Mouse (Mus musculus): ENCODE results near the gene Cnot1. TPM values are rescaled to one million over a fixed set of nuclear protein-coding genes. Genes with fewer than 3 reads are reported as not detected.
A peak's percentile ranks its signal among the peaks of the same experiment; 100 is the strongest.

Gene Cnot1
- total RNA-seq, 1 experiment, result 207 TPM

DNA sequence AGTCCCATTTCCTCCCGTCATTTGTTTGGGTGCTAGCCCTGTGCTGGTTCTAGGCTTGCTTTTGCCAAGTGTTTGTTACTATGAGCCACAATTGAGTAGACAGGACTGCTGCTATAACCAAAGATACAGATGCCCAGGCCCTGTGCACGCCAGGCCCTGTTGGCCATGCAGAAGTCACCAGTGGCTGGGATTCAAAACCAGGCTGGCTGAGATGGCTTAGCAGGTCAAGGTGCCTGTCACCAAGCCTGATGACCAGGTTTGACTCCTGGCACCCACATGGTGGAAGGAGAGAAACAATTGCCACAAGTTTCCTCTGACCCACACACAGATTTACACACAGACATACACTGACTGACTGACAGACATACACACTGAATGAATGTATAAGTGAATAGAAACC is 43.1 kb upstream of the Cnot1 start:
- no peak for DNase-seq (ENCODE audit: low read depth, low spot score)
- in situ Hi-C loops (cut with MboI; ENCODE audit: low sequenced_read_pairs in 2 of 2, unreplicated experiment in 2 of 2), result no loop called here
- peaks cover 8% of the 10 kb centered on the region; the same call in 1 of the 2 replicates for H3K36me3 ChIP-seq (ENCODE audit: control insufficient read depth, insufficient read depth, low read length, poor library complexity, severe bottlenecking)
- no peak overlapping the region for H3K9ac ChIP-seq (ENCODE audit: insufficient read depth, low read depth, low read length, poor library complexity, severe bottlenecking)
- no peak overlapping the region for H3K4me3 ChIP-seq (ENCODE audit: insufficient read depth in 1 of 2, low read depth in 1 of 2, low read length in 2 of 2, poor library complexity in 1 of 2, severe bottlenecking in 1 of 2)
- H3K4me1 ChIP-seq (ENCODE audit: control insufficient read depth in 2 of 2, insufficient read depth in 2 of 2, low read length in 2 of 2, poor library complexity in 1 of 2), result peaks cover 4 to 15% of the 10 kb centered on the region in 2 experiments; a peak in 3 of 4 replicates
- TF ChIP-seq MAFK (IDR thresholded peaks at IDR 0.05; ENCODE audit: insufficient read depth, low read depth, low read length) (no peak), ZC3H11A (IDR thresholded peaks at IDR 0.05; ENCODE audit: borderline replicate concordance, low read depth, low read length) (no peak), CHD2 (IDR thresholded peaks at IDR 0.05; ENCODE audit: low read depth, low read length) (no peak), ZNF384 (IDR thresholded peaks at IDR 0.05; ENCODE audit: low read depth, low read length) (no peak), HCFC1 (IDR thresholded peaks at IDR 0.05; ENCODE audit: borderline replicate concordance, insufficient read depth, low read length) (no peak)
- H3K9me3 ChIP-seq (ENCODE audit: control insufficient read depth, insufficient read depth, low read depth, low read length), result no peaks in the 10 kb centered on the region
- H3K27ac ChIP-seq (ENCODE audit: insufficient read depth, low read depth, low read length, poor library complexity, severe bottlenecking), result no peak overlapping the region

DNA sequence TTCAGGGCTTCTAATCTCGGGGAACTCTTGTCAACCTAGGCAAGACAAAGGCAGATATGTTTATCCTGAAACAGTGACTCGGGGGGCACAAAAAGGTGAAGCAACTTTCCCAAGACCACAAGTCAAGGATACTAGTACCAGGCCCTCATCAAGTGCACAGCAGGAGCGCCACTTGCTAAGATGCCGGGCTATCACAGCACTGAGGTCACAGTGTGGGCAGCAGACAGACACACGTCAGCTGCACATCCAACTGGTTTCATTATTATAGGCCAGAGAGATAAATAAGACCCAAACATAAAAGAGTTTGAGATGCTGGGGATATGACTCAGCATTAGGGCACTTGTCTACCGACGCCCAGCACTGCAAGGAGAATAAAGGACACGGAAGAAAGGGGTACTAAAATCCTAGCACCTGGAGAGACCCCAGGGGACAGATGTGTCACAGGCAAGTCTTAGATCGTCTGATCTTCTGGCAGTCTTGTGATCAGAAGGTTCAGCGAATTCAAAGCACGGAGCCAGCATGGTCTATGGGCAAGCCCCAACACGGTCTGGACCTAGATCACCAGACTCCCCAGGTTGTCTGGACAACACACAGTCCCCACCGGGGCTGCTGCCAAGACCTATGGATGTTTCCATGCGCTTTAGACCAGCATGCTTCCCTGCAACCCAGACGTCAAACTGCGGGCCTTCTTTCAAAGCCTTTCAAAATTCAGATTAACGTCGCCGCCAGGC is 41.6 kb upstream of the Cnot1 start:
- in situ Hi-C loops (cut with MboI; ENCODE audit: low sequenced_read_pairs in 2 of 2, unreplicated experiment in 2 of 2), result no loop called here
- peaks cover 4 to 15% of the 10 kb centered on the region in 2 experiments; a peak in 3 of 4 replicates for H3K4me1 ChIP-seq (ENCODE audit: control insufficient read depth in 2 of 2, insufficient read depth in 2 of 2, low read length in 2 of 2, poor library complexity in 1 of 2)
- H3K9ac ChIP-seq (ENCODE audit: insufficient read depth, low read depth, low read length, poor library complexity, severe bottlenecking), result peak overlapping the region; percentile 50; the same call in 1 of the 2 replicates
- no peak for DNase-seq (ENCODE audit: low read depth, low spot score)
- H3K36me3 ChIP-seq (ENCODE audit: control insufficient read depth, insufficient read depth, low read length, poor library complexity, severe bottlenecking), result peaks cover 12% of the 10 kb centered on the region; the same call in 1 of the 2 replicates
- no peaks in the 10 kb centered on the region for H3K9me3 ChIP-seq (ENCODE audit: control insufficient read depth, insufficient read depth, low read depth, low read length)
- TF ChIP-seq MAFK (IDR thresholded peaks at IDR 0.05; ENCODE audit: insufficient read depth, low read depth, low read length) (peak; percentile 35; the same call in 1 of the 2 replicates), ZNF384 (IDR thresholded peaks at IDR 0.05; ENCODE audit: low read depth, low read length) (no peak), CHD2 (IDR thresholded peaks at IDR 0.05; ENCODE audit: low read depth, low read length) (no peak), HCFC1 (IDR thresholded peaks at IDR 0.05; ENCODE audit: borderline replicate concordance, insufficient read depth, low read length) (no peak), ZC3H11A (IDR thresholded peaks at IDR 0.05; ENCODE audit: borderline replicate concordance, low read depth, low read length) (no peak)
- H3K27ac ChIP-seq (ENCODE audit: insufficient read depth, low read depth, low read length, poor library complexity, severe bottlenecking), result 0 out of 2 replicates have a peak overlapping the region, but pooled peaks have one; percentile 13
- peak overlapping the region; percentile 8 to 9 for H3K4me3 ChIP-seq (ENCODE audit: insufficient read depth in 1 of 2, low read depth in 1 of 2, low read length in 2 of 2, poor library complexity in 1 of 2, severe bottlenecking in 1 of 2)

DNA sequence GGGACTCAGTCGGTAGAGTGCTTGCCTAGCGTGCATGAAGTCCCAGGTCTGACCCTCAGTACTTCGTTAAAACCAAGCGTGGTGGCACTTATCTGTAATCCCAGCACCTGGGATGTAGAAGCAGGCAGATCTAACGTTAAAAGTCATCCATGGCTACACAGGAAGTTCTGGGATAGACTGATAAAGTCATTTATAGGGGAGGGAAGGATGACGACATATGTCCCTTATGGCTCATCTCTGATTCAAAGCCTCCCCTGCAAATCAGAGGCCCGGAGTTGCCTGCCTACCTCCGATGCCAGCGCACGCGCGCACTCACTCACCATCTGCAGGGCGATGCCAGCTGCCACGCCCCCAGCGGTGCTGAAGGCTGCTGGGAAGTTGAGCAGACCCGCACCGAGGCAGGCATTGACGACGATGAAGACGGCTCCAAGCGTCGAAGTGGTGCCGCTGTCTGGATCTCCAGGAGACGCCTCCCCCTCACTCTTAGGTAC is 40.8 kb upstream of the Cnot1 start:
- Histone ChIP-seq H3K36me3 (ENCODE audit: control insufficient read depth, insufficient read depth, low read length, poor library complexity, severe bottlenecking) (peaks cover 16% of the 10 kb centered on the region; the same call in 1 of the 2 replicates), H3K9me3 (ENCODE audit: control insufficient read depth, insufficient read depth, low read depth, low read length) (no peaks in the 10 kb centered on the region), H3K4me3 (ENCODE audit: insufficient read depth in 1 of 2, low read depth in 1 of 2, low read length in 2 of 2, poor library complexity in 1 of 2, severe bottlenecking in 1 of 2) (peak overlapping the region; percentile 8 to 9; a peak in 3 of 4 replicates), H3K9ac (ENCODE audit: insufficient read depth, low read depth, low read length, poor library complexity, severe bottlenecking) (0 out of 2 replicates have a peak overlapping the region, but pooled peaks have one; percentile 9), H3K4me1 (ENCODE audit: control insufficient read depth in 2 of 2, insufficient read depth in 2 of 2, low read length in 2 of 2, poor library complexity in 1 of 2) (peaks cover 4 to 15% of the 10 kb centered on the region in 2 experiments; a peak in 3 of 4 replicates), H3K27ac (ENCODE audit: insufficient read depth, low read depth, low read length, poor library complexity, severe bottlenecking) (no peak overlapping the region)
- DNase-seq (ENCODE audit: low read depth, low spot score), result no peak
- no peak for TF ChIP-seq CHD2 (IDR thresholded peaks at IDR 0.05; ENCODE audit: low read depth, low read length)
- in situ Hi-C loops (cut with MboI; ENCODE audit: low sequenced_read_pairs in 2 of 2, unreplicated experiment in 2 of 2), result no loop called here

DNA sequence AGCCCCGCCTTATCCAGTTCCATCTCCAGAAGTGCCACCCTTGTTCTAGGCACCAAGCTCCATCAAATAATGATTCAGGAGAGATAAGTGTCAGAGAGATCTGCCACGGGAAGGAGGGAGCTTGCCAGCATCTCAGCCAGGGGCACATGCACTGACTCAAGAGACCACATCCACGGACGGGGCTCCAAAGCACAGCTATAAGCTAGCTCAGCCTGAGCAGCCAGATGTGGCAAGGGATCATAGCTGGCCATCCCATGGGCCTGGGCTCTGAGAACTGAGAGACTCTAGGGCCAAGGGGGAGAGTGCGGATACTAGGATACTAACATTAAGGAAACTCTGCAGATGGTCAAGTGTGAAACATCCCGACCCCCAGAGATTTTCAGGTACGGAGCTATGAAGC is 37.8 kb upstream of the Cnot1 start:
- in situ Hi-C loops (cut with MboI; ENCODE audit: low sequenced_read_pairs in 2 of 2, unreplicated experiment in 2 of 2), result no loop called here
- Histone ChIP-seq H3K36me3 (ENCODE audit: control insufficient read depth, insufficient read depth, low read length, poor library complexity, severe bottlenecking) (peaks cover 23% of the 10 kb centered on the region; the same call in 1 of the 2 replicates), H3K9me3 (ENCODE audit: control insufficient read depth, insufficient read depth, low read depth, low read length) (no peaks in the 10 kb centered on the region), H3K9ac (ENCODE audit: insufficient read depth, low read depth, low read length, poor library complexity, severe bottlenecking) (no peak overlapping the region), H3K4me3 (ENCODE audit: insufficient read depth in 1 of 2, low read depth in 1 of 2, low read length in 2 of 2, poor library complexity in 1 of 2, severe bottlenecking in 1 of 2) (no peak overlapping the region), H3K4me1 (ENCODE audit: control insufficient read depth in 2 of 2, insufficient read depth in 2 of 2, low read length in 2 of 2, poor library complexity in 1 of 2) (peaks cover 3 to 18% of the 10 kb centered on the region in 2 experiments; a peak in 3 of 4 replicates), H3K27ac (ENCODE audit: insufficient read depth, low read depth, low read length, poor library complexity, severe bottlenecking) (no peak overlapping the region)
- DNase-seq (ENCODE audit: low read depth, low spot score), result no peak
- no peak for TF ChIP-seq ZC3H11A (IDR thresholded peaks at IDR 0.05; ENCODE audit: borderline replicate concordance, low read depth, low read length)
- TF ChIP-seq MAFK (IDR thresholded peaks at IDR 0.05; ENCODE audit: insufficient read depth, low read depth, low read length), result no peak
- TF ChIP-seq HCFC1 (IDR thresholded peaks at IDR 0.05; ENCODE audit: borderline replicate concordance, insufficient read depth, low read length), result no peak
- TF ChIP-seq CHD2 (IDR thresholded peaks at IDR 0.05; ENCODE audit: low read depth, low read length), result no peak
- no peak for TF ChIP-seq ZNF384 (IDR thresholded peaks at IDR 0.05; ENCODE audit: low read depth, low read length)

All from ES-E14 (cell line).